In the genomic region with DNA sequence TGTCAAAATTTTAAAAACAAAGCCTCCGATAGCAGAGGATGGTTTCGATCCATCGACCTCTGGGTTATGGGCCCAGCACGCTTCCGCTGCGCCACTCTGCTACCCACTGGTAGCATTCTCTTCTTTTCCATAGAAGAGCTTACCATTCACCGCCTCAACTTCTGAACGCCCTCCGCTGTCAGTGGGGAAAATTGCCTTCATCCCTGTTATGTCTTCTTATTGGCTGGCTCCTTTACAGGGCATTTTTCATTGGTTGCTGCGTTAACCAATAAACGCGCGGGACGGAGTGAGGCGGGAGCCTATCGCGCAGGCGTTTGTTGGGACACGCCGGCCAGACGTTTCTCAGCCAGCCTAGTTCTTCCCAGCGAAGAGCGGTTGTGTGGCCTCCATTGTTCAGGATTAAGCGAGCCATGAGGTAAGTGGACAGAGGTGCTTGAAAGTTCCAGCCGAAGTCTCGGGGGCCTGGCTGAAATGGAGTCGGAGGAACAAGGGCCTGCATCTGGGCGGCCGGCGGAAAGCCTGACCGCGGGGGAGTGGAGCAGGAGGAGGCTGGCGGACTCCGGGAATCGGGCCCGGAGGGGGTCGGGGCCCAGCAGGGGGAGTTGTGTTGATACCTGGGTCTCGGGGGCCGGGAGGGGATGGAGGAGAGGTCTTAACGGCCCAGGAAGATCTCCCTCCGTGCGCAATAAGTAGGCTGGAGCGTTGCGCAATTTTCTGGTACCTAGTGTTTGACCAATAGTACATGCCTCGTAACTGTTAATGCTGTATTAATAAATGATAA, we compare ENCODE assay signal across 7 mouse cellular contexts. TPM values are rescaled to one million over a fixed set of nuclear protein-coding genes. Genes with fewer than 3 reads are reported as not detected.
DNase-seq lines count a peak whose midpoint lies in the region; ATAC-seq lines count a peak whose summit lies in the region.

A gene (plus strand): TSS at position 296 of the 781 bp plus-strand sequence.

- H3K9ac ChIP-seq in intestine, embryonic 16.5 days (ENCODE audit: low read depth, low read length): peak within 1 kb of the TSS; percentile 96
- H3K9ac ChIP-seq in midbrain, embryonic 11.5 days (ENCODE audit: low read length): peak within 1 kb of the TSS; percentile 90

- peaks cover 4% of the 10 kb centered on the region for H3K4me1 ChIP-seq in intestine, embryonic 16.5 days (ENCODE audit: control insufficient read depth, insufficient read depth, low read length)
- H3K4me1 ChIP-seq in midbrain, embryonic 11.5 days (ENCODE audit: control insufficient read depth, insufficient read depth, low read length): peaks cover 7% of the 10 kb centered on the region

- 0% methylated on average over 45 of the region's 45 CpGs for WGBS in intestine, embryonic 16.5 days
- under 1% methylated on average over 45 of the region's 45 CpGs for WGBS in midbrain, embryonic 11.5 days

- DNase-seq in adrenal gland, adult 8-10 months: peak; percentile 95
- peak; percentile 99 for DNase-seq in embryo, embryonic 9.5 days (ENCODE audit: extremely low spot score)
- DNase-seq in gastrocnemius, postnatal 4 days (ENCODE audit: low spot score in 2 of 2): peak; percentile 86 to 94
- peak; percentile 96 to 97 for DNase-seq in left cerebral cortex, postnatal 36 days (ENCODE audit: low spot score in 2 of 2)
- peak; percentile 100 for DNase-seq in midbrain, embryonic 11.5 days (ENCODE audit: low spot score, missing footprints)
- DNase-seq in skeletal muscle tissue, adult 2 months (ENCODE audit: low read depth, low spot score): peak; percentile 99

- H3K4me3 ChIP-seq in intestine, embryonic 16.5 days (ENCODE audit: low read length): peak within 1 kb of the TSS; percentile 92
- peak within 1 kb of the TSS; percentile 73 for H3K4me3 ChIP-seq in midbrain, embryonic 11.5 days (ENCODE audit: low read depth, low read length)

- no peaks in the 10 kb centered on the region for H3K27me3 ChIP-seq in intestine, embryonic 16.5 days (replicated peaks; ENCODE audit: control insufficient read depth, insufficient read depth, low read length)
- no peaks in the 10 kb centered on the region for H3K27me3 ChIP-seq in midbrain, embryonic 11.5 days (ENCODE audit: control insufficient read depth, insufficient read depth, low read length)

- H3K4me2 ChIP-seq in intestine, embryonic 16.5 days (ENCODE audit: low read depth, low read length): peak within 1 kb of the TSS; percentile 69
- H3K4me2 ChIP-seq in midbrain, embryonic 11.5 days: peak within 1 kb of the TSS; percentile 69

- H3K36me3 ChIP-seq in intestine, embryonic 16.5 days (ENCODE audit: control insufficient read depth, insufficient read depth, low read length): peaks cover 7% of the 10 kb centered on the region; the same call in 1 of the 2 replicates
- peaks cover 16% of the 10 kb centered on the region for H3K36me3 ChIP-seq in midbrain, embryonic 11.5 days (ENCODE audit: control insufficient read depth, insufficient read depth, low read length)

- ATAC-seq in intestine, embryonic 16.5 days: peak; percentile 99
- ATAC-seq in midbrain, embryonic 11.5 days (ENCODE audit: low FRiP score): peak; percentile 100

- intact Hi-C loops in left cerebral cortex, postnatal 36 days (cut with DNase I): no loop called here

- H3K27ac ChIP-seq in intestine, embryonic 16.5 days (ENCODE audit: low read length): peak within 1 kb of the TSS; percentile 93
- peak within 1 kb of the TSS; percentile 85 for H3K27ac ChIP-seq in midbrain, embryonic 11.5 days (ENCODE audit: low read depth, low read length)

- no peaks in the 10 kb centered on the region for H3K9me3 ChIP-seq in intestine, embryonic 16.5 days (ENCODE audit: control insufficient read depth, low read length)
- H3K9me3 ChIP-seq in midbrain, embryonic 11.5 days (ENCODE audit: control insufficient read depth, low read length): no peaks in the 10 kb centered on the region

RNA-seq across cellular contexts. Expression of the gene that starts here (rescaled TPM):
- total RNA-seq in adrenal gland, adult 8-10 months (2022): 10 to 100 TPM; 58.9 to 75.2 (median 67.3) TPM
- total RNA-seq in gastrocnemius, postnatal 4 days (2021): 10 to 100 TPM; 72.3 to 75.4 TPM
- 125 and 140 TPM in 2 replicates for polyA plus RNA-seq in intestine, embryonic 16.5 days (2015; fragmentation: Nextera tagmentation; extraction: Ambion mirVana)
- 10 to 100 TPM; 73.5 to 82.2 TPM for total RNA-seq in left cerebral cortex, postnatal 36 days (2021)
- polyA plus RNA-seq in midbrain, embryonic 11.5 days (2014; fragmentation: Nextera tagmentation; extraction: Ambion mirVana): 338 and 369 TPM in 2 replicates

Comparison
In these comparisons a context has a peak if more than half of its experiments do, and no peak if none do; other contexts are left out.
1. Peak in every context shown above with its lines: DNase-seq, ATAC-seq, H3K4me3 ChIP-seq and H3K27ac ChIP-seq.